Mouse (Mus musculus) embryonic facial prominence, embryonic 15.5 days (tissue): ENCODE results near the gene Rnf181. TPM values are rescaled to one million over a fixed set of nuclear protein-coding genes. Genes with fewer than 3 reads are reported as not detected.

Source experiments
- ATAC-seq: fragments of 200-750 bp; cut with Nextera tagmentation; 2 replicates; pipeline ENCODE4 v1.8.0; 2017; ENCODE audit warnings: low read depth, moderate TSS enrichment; ENCODE audit not compliant: insufficient number of reproducible peaks, low FRiP score, low TSS enrichment
- H3K27ac ChIP-seq: fragments of 300-500 bp; sonication (generic); replicated peaks from 2 replicates; pipeline ENCODE4 v1.5.1; 2015; ENCODE audit warnings: mild to moderate bottlenecking, inconsistent platforms
- H3K27me3 ChIP-seq: fragments of 300-500 bp; sonication (generic); 2 replicates; pipeline ENCODE4 v1.6.1; 2015; ENCODE audit warnings: inconsistent platforms
- H3K36me3 ChIP-seq: fragments of 300-500 bp; sonication (generic); 2 replicates; pipeline ENCODE4 v1.6.1; 2015; ENCODE audit warnings: mild to moderate bottlenecking, inconsistent platforms
- H3K4me1 ChIP-seq: fragments of 300-500 bp; sonication (generic); 2 replicates; pipeline ENCODE4 v1.6.1; 2015; ENCODE audit warnings: inconsistent platforms
- H3K4me2 ChIP-seq: fragments of 300-500 bp; sonication (generic); replicated peaks from 2 replicates; pipeline ENCODE4 v1.6.1; 2015; ENCODE audit warnings: mild to moderate bottlenecking, inconsistent platforms
- H3K4me3 ChIP-seq: fragments of 300-500 bp; sonication (generic); replicated peaks from 2 replicates; pipeline ENCODE4 v1.5.1; 2015; ENCODE audit warnings: mild to moderate bottlenecking, inconsistent platforms
- H3K9ac ChIP-seq: fragments of 300-500 bp; sonication (generic); 2 replicates; pipeline ENCODE4 v1.6.1; 2015; ENCODE audit warnings: inconsistent platforms
- H3K9me3 ChIP-seq: fragments of 300-500 bp; sonication (generic); replicated peaks from 2 replicates; pipeline ENCODE4 v1.6.1; 2016; ENCODE audit warnings: inconsistent platforms
- WGBS: fragments of 180-500 bp; shearing (Covaris S2); methylation state at CpG from one replicate; pipeline ENCODE4 v1.1.7; 2015; 5-methylcytosine and 5-hydroxymethylcytosine counted together
- polyA plus RNA-seq: library from polyadenylated mRNA; unstranded; fragments of >200 nt; fragmentation: Nextera tagmentation; extraction: Ambion mirVana; gene quantifications from 2 replicates; pipeline ENCODE4 v1.2.1, GENCODE M21; 2015

Rnf181 gene
- 106 and 120 TPM in 2 replicates for polyA plus RNA-seq

DNA sequence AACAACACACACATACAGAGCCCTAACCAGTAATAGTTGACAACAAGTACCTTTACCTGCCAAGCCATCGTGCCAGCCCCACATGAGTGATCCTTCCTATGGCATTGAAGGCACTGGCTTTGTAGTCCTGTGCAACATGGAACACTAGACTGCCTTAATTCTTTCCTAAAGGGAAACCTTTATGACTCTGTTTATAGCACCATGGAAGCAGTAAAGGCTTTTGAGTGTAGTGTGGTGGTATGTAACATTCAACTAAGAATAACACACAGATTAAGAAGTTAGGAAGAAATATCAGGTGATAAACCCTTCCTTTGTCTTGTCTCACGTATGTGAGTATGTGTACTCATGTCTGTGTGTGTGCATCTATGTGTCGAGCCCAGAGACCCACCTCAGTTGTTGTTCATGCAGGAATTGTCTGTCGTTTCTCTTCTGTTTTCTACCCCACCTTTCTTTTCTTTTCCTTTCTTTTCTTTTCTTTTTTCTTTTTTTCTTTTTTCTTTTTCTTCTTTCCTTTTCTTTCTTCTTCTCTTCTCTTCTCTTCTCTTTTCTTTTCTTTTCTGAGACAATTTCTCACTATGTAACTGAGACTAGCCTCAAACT, at the start of gene Rnf181:
Gene Rnf181, minus strand, starts transcription at position 113 of the 600 bp plus-strand sequence.
- H3K4me2 ChIP-seq, result no peak within 1 kb of the TSS
- peaks cover 12% of the 10 kb centered on the region for H3K4me1 ChIP-seq
- H3K27ac ChIP-seq, result no peak within 1 kb of the TSS
- H3K4me3 ChIP-seq, result no peak within 1 kb of the TSS
- H3K9ac ChIP-seq, result no peak within 1 kb of the TSS
- ATAC-seq, result no peak
- H3K36me3 ChIP-seq, result no peaks in the 10 kb centered on the region
- WGBS, result 76% methylated on average over 4 of the region's 4 CpGs
- H3K27me3 ChIP-seq, result no peaks in the 10 kb centered on the region
- H3K9me3 ChIP-seq, result no peaks in the 10 kb centered on the region

GRCm38 (mm10) chr6:72415964-72416772, 49.4 kb upstream of the Rnf181 start:
- peaks cover 40% of the 10 kb centered on the region for H3K36me3 ChIP-seq
- H3K4me2 ChIP-seq, result peak overlapping the region; percentile 61; the same call in 1 of the 2 replicates
- peaks cover 20% of the 10 kb centered on the region for H3K4me1 ChIP-seq
- no peak overlapping the region for H3K4me3 ChIP-seq
- WGBS, result 81% methylated on average over 7 of the region's 7 CpGs
- ATAC-seq, result no peak
- no peaks in the 10 kb centered on the region for H3K9me3 ChIP-seq
- no peaks in the 10 kb centered on the region for H3K27me3 ChIP-seq
- no peak overlapping the region for H3K9ac ChIP-seq
- no peak overlapping the region for H3K27ac ChIP-seq

GRCm38 (mm10) chr6:72415181-72415580, 48.4 kb upstream of the Rnf181 start:
- H3K36me3 ChIP-seq, result peaks cover 30% of the 10 kb centered on the region
- 80% methylated on average over 5 of the region's 5 CpGs for WGBS

GRCm38 (mm10) chr6:72414076-72414756, 47.5 kb upstream of the Rnf181 start, which contains the start of gene Ggcx:
Gene Ggcx (plus strand): TSS chr6:72414308.
- Histone ChIP-seq H3K36me3 (peaks cover 20% of the 10 kb centered on the region), H3K9ac (peak within 1 kb of the TSS; percentile 88), H3K4me3 (peak within 1 kb of the TSS; percentile 83), H3K27me3 (no peaks in the 10 kb centered on the region), H3K4me1 (peaks cover 20% of the 10 kb centered on the region), H3K27ac (peak within 1 kb of the TSS; percentile 74), H3K4me2 (peak within 1 kb of the TSS; percentile 61), H3K9me3 (no peaks in the 10 kb centered on the region)
- peak; percentile 94 for ATAC-seq
- 1% methylated on average over 33 of the region's 33 CpGs for WGBS

More at GRCm38 (mm10) chr6:72415181-72415580, 48.4 kb upstream of the Rnf181 start:
- Histone ChIP-seq H3K9ac (peak overlapping the region; percentile 88), H3K27me3 (no peaks in the 10 kb centered on the region), H3K4me1 (peaks cover 20% of the 10 kb centered on the region), H3K4me2 (peak overlapping the region; percentile 61), H3K27ac (no peak overlapping the region), H3K9me3 (no peaks in the 10 kb centered on the region), H3K4me3 (peak overlapping the region; percentile 83)
- no peak for ATAC-seq

DNA sequence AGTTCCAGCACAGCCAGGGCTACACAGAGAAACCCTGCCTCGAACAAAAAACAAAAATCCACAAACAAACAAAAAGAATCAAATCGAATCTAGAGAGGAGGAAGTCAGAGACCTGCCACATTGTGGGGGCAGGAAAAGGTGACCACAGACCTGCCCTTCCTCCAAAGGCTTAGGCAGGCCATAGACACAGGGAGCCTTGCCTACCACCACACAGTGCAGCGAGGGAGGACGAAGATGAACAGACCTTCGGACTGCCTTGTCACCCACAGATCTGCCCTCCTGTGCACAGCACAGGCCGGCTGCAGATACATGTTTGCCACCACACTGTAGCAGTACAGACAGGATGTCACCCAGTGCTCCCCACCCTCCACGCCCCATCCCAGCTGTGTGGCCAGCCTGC, 43.8 kb upstream of the Rnf181 start:
- Histone ChIP-seq H3K27ac (no peak overlapping the region), H3K4me2 (no peak overlapping the region), H3K4me1 (peaks cover 13% of the 10 kb centered on the region), H3K9me3 (no peaks in the 10 kb centered on the region), H3K4me3 (no peak overlapping the region), H3K9ac (no peak overlapping the region), H3K36me3 (no peaks in the 10 kb centered on the region), H3K27me3 (no peaks in the 10 kb centered on the region)
- WGBS, result 76% methylated on average over 7 of the region's 7 CpGs
- no peak for ATAC-seq

DNA sequence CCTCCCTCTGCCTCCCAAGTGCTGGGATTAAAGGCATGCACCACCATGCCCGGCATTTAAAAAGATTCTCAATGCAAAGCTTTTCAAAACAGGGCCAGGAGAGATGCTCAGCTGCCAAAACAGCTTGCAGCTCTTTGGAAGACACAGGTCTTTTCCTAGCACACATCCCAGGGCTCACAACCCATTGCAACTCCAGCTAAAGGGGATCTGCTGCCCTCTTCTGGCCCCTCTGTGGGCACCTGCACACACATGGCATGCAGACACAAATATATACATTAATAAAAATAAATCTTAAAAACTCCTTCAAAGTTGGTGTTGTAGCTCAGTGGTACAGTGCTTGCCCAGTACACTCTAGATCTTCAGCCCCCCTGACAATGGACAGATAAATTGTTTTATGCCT, 43.2 kb upstream of the Rnf181 start:
- no peak overlapping the region for H3K4me3 ChIP-seq
- H3K9ac ChIP-seq, result no peak overlapping the region
- H3K27me3 ChIP-seq, result no peaks in the 10 kb centered on the region
- no peaks in the 10 kb centered on the region for H3K36me3 ChIP-seq
- peaks cover 8% of the 10 kb centered on the region for H3K4me1 ChIP-seq
- no peaks in the 10 kb centered on the region for H3K9me3 ChIP-seq
- no peak for ATAC-seq
- no peak overlapping the region for H3K27ac ChIP-seq
- no peak overlapping the region for H3K4me2 ChIP-seq
- WGBS, result 34% methylated on average over 1 of the region's 1 CpGs

DNA sequence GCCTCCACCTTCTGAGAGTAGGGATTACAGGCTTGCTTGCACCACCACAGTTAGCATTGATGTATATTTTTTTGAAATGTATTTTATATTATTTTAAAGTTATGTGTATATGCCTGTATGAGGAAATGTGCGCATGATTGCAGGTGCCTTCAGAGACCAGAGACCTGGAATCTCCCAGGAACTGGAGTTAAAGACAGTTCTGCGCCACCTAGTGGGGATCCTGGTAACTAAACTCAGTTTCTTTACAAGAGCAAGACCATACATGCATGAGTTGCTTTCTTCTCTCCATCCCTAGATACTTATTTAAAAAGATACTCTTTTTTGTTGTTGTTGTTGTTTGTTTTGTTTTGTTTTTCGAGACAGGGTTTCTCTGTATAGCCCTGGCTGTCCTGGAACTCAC, 42.8 kb upstream of the Rnf181 start:
- ATAC-seq, result no peak
- 18% methylated on average over 3 of the region's 3 CpGs for whole genome bisulfite sequencing
- H3K9ac ChIP-seq, result no peak overlapping the region
- H3K9me3 ChIP-seq, result no peaks in the 10 kb centered on the region
- no peak overlapping the region for H3K27ac ChIP-seq
- no peak overlapping the region for H3K4me3 ChIP-seq
- H3K27me3 ChIP-seq, result no peaks in the 10 kb centered on the region
- no peak overlapping the region for H3K4me2 ChIP-seq
- peaks cover 5% of the 10 kb centered on the region for H3K4me1 ChIP-seq
- no peaks in the 10 kb centered on the region for H3K36me3 ChIP-seq

DNA sequence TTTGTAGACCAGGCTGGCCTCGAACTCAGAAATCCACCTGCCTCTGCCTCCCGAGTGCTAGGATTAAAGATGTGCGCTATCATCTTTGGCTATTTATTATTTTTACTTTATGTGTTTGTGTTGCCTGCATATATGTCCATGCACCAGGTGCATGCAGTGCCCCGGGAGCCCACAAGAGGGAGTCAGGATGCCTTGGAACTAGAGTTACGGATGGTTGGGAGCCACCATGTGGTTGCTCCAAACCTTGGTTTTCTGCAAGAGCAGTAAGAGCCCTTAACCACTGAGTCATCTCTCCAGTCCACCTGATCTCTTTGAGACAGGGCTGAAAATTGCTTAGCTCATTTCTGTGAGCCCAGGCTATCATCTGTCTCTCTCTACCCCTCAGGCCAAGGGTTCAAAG, 40.4 kb upstream of the Rnf181 start:
- 3% methylated on average over 5 of the region's 5 CpGs for WGBS
- 0 out of 2 replicates have a peak, but pooled peaks have one; percentile 39 for ATAC-seq
- Histone ChIP-seq H3K36me3 (no peaks in the 10 kb centered on the region), H3K27ac (no peak overlapping the region), H3K4me3 (no peak overlapping the region), H3K4me1 (no peaks in the 10 kb centered on the region), H3K9me3 (no peaks in the 10 kb centered on the region), H3K27me3 (no peaks in the 10 kb centered on the region), H3K4me2 (no peak overlapping the region), H3K9ac (no peak overlapping the region)

GRCm38 (mm10) chr6:72405356-72405755, 38.6 kb upstream of the Rnf181 start:
- 63% methylated on average over 7 of the region's 7 CpGs for WGBS
- Histone ChIP-seq H3K27me3 (no peaks in the 10 kb centered on the region), H3K4me1 (no peaks in the 10 kb centered on the region), H3K36me3 (no peaks in the 10 kb centered on the region), H3K4me2 (no peak overlapping the region), H3K4me3 (no peak overlapping the region), H3K27ac (no peak overlapping the region), H3K9me3 (no peaks in the 10 kb centered on the region), H3K9ac (no peak overlapping the region)
- no peak for ATAC-seq

GRCm38 (mm10) chr6:72401875-72402274, 35.1 kb upstream of the Rnf181 start:
- ATAC-seq, result no peak
- Histone ChIP-seq H3K9me3 (no peaks in the 10 kb centered on the region), H3K4me2 (no peak overlapping the region), H3K4me3 (no peak overlapping the region), H3K27me3 (no peaks in the 10 kb centered on the region), H3K36me3 (no peaks in the 10 kb centered on the region), H3K4me1 (no peaks in the 10 kb centered on the region), H3K9ac (no peak overlapping the region), H3K27ac (no peak overlapping the region)
- 19% methylated on average over 7 of the region's 7 CpGs for WGBS

DNA sequence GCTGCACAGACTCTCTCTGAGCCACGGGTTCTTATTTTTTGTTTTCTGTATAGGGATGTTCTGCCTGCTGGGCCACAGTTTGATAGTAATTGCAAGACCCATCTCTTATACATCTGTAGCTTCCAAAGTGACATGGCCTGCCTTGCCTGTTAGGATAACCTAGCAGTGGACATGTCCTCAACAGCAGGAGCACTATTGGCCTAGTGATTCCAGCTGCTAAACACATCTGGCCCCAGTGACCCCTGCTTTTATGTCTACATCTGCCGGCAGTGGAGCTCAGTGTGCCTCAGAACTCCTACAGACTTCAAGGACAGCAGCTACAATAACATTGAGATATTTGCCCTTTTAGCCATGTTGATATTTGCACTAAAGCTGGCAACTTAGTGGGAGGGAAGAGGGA, 33.2 kb upstream of the Rnf181 start:
- Histone ChIP-seq H3K4me2 (no peak overlapping the region), H3K9me3 (no peaks in the 10 kb centered on the region), H3K4me3 (no peak overlapping the region), H3K27me3 (no peaks in the 10 kb centered on the region), H3K27ac (no peak overlapping the region), H3K36me3 (no peaks in the 10 kb centered on the region), H3K4me1 (no peaks in the 10 kb centered on the region), H3K9ac (no peak overlapping the region)
- ATAC-seq, result no peak
- 66% methylated on average over 2 of the region's 2 CpGs for WGBS
